In genomic region chr1:191184841-191185251, GRCm38 (mm10) we compare ENCODE assay signal across 10 mouse cellular contexts. TPM values are rescaled to one million over a fixed set of nuclear protein-coding genes. Genes with fewer than 3 reads are reported as not detected.
DNase-seq lines count a peak whose midpoint lies in the region; ATAC-seq lines count a peak whose summit lies in the region.
"Had no signal": no experiment of that assay in that cellular context is flagged by ENCODE, and none has a peak within 500 bp of the region (broad histone marks: within the 10 kb centered on the region; RNA-seq: fewer than 3 reads in every experiment).

No protein-coding gene starts in this region.

- 1% methylated on average over 22 of the region's 22 CpGs for WGBS in liver, embryonic 16.5 days (ENCODE audit: insufficient replicate concordance)
- WGBS in neural tube, embryonic 14.5 days: 1% methylated on average over 22 of the region's 22 CpGs

- DNase-seq in B cell, adult 2 months: peak; percentile 53 to 59
- peak; percentile 76 for DNase-seq in ZHBTc4 (ENCODE audit: low read depth, low spot score)
- DNase-seq in gastrocnemius, postnatal 25 days: peak; percentile 17
- DNase-seq in thymus, postnatal 14 days: no peak
- no peak for DNase-seq in frontal cortex, adult 2 months (ENCODE audit: extremely low spot score in 1 of 2, low spot score in 1 of 2)

- no peak overlapping the region for H3K27ac ChIP-seq in liver, embryonic 16.5 days (ENCODE audit: low read length)
- no peak overlapping the region for H3K27ac ChIP-seq in neural tube, embryonic 14.5 days (ENCODE audit: low read depth, low read length)

- no peaks in the 10 kb centered on the region for H3K9me3 ChIP-seq in liver, embryonic 16.5 days (replicated peaks; ENCODE audit: control insufficient read depth, low read length)
- no peaks in the 10 kb centered on the region for H3K9me3 ChIP-seq in neural tube, embryonic 14.5 days (ENCODE audit: control insufficient read depth, low read length)

- peaks cover 15% of the 10 kb centered on the region for H3K4me1 ChIP-seq in liver, embryonic 16.5 days (ENCODE audit: control insufficient read depth, low read depth, low read length)
- peaks cover 28% of the 10 kb centered on the region for H3K4me1 ChIP-seq in neural tube, embryonic 14.5 days (ENCODE audit: control insufficient read depth, insufficient read depth, low read length)

- H3K9ac ChIP-seq in liver, embryonic 16.5 days (ENCODE audit: low read depth, low read length): no peak overlapping the region
- H3K9ac ChIP-seq in neural tube, embryonic 14.5 days (replicated peaks; ENCODE audit: low read depth, low read length): peak overlapping the region; percentile 21

- peaks cover 83% of the 10 kb centered on the region for H3K27me3 ChIP-seq in liver, embryonic 16.5 days (ENCODE audit: control insufficient read depth, insufficient read depth, low read depth, low read length)
- peaks cover 53% of the 10 kb centered on the region for H3K27me3 ChIP-seq in neural tube, embryonic 14.5 days (ENCODE audit: control insufficient read depth, insufficient read depth, low read length)

- H3K36me3 ChIP-seq in liver, embryonic 16.5 days (ENCODE audit: control insufficient read depth, insufficient read depth): no peaks in the 10 kb centered on the region
- H3K36me3 ChIP-seq in neural tube, embryonic 14.5 days (ENCODE audit: control insufficient read depth, insufficient read depth, low read length): no peaks in the 10 kb centered on the region

- peak overlapping the region; percentile 43 for H3K4me2 ChIP-seq in liver, embryonic 16.5 days (ENCODE audit: low read depth, low read length)
- H3K4me2 ChIP-seq in neural tube, embryonic 14.5 days (ENCODE audit: low read depth, low read length): peak overlapping the region; percentile 91

- ATAC-seq in inflammation-experienced regulatory T-cells, adult 6 months: peak; percentile 7
- ATAC-seq in liver, embryonic 16.5 days (ENCODE audit: low read depth): no peak
- no peak for ATAC-seq in neural tube, embryonic 14.5 days (ENCODE audit: low read depth)

- H3K4me3 ChIP-seq in liver, embryonic 16.5 days (ENCODE audit: low read depth, low read length): peak overlapping the region; percentile 38
- peak overlapping the region; percentile 40 for H3K4me3 ChIP-seq in neural tube, embryonic 14.5 days (ENCODE audit: low read depth, low read length)

RNA-seq across cellular contexts. Expression of gene Fam71a, which starts 20.2 kb away (rescaled TPM):
- total RNA-seq in gastrocnemius, postnatal 25 days (2021): not detected
- not detected for polyA plus RNA-seq in inflammation-experienced regulatory T-cells, adult 6 months (2017; shearing (Covaris generic))
- polyA plus RNA-seq in liver, embryonic 16.5 days (2015; fragmentation: Nextera tagmentation; extraction: Ambion mirVana): not detected in 2 replicates
- polyA plus RNA-seq in neural tube, embryonic 14.5 days (2014; fragmentation: Nextera tagmentation; extraction: Ambion mirVana): not detected in 2 replicates
- not detected in 2 replicates for polyA plus RNA-seq in frontal cortex, adult 2 months (2012; rRNA removed)
- total RNA-seq: adrenal gland, adult 18-20 months; left cerebral cortex, postnatal 25 days had no signal

RNA-seq across cellular contexts. Expression of gene Atf3, which starts 33.0 kb away (rescaled TPM):
- total RNA-seq in gastrocnemius, postnatal 25 days (2021): 10 to 100 TPM in 1 of 2 experiments, 1 to 10 TPM in 1; 7.0 to 12.6 TPM
- not detected for polyA plus RNA-seq in inflammation-experienced regulatory T-cells, adult 6 months (2017; shearing (Covaris generic))
- polyA plus RNA-seq in liver, embryonic 16.5 days (2015; fragmentation: Nextera tagmentation; extraction: Ambion mirVana): 1.5 and 1.9 TPM in 2 replicates
- 0.66 and 1.7 TPM in 2 replicates for polyA plus RNA-seq in neural tube, embryonic 14.5 days (2014; fragmentation: Nextera tagmentation; extraction: Ambion mirVana)
- polyA plus RNA-seq in frontal cortex, adult 2 months (2012; rRNA removed): 2.0 and 2.7 TPM in 2 replicates

Comparison
In these comparisons a context has a peak if more than half of its experiments do, and no peak if none do; other contexts are left out.
1. DNase-seq: peak in B cell, adult 2 months (2 of 2), ZHBTc4 (single experiment) and gastrocnemius, postnatal 25 days (single experiment); none in thymus, postnatal 14 days (single experiment) and frontal cortex, adult 2 months (0 of 2).